Mouse (Mus musculus) ovary, postnatal 10 days (tissue): ENCODE measurements around the gene Rbbp8nl.
"Not testable (repeated sequence)": the region's sequence is repeated elsewhere in the genome, so short reads cannot be mapped to it uniquely, and the experiment has no call there.

Source experiments
- DNase-seq: peaks from one replicate; pipeline ENCODE4 v3.0.0; 2022; ENCODE audit warnings: low spot score

The Rbbp8nl gene

GRCm38 (mm10) chr2:180288966-180289365 is 713 bp downstream of the Rbbp8nl start:
- DNase-seq, result no peak

- no peak for DNase-seq
Measured at GRCm38 (mm10) chr2:180279321-180279720, 10.4 kb downstream of the Rbbp8nl start.

- DNase-seq, result no peak
Measured at GRCm38 (mm10) chr2:180277773-180278320, 11.8 kb downstream of the Rbbp8nl start.

GRCm38 (mm10) chr2:180276851-180277259 is 12.8 kb downstream of the Rbbp8nl start:
- DNase-seq, result no peak

- no peak for DNase-seq
Measured at GRCm38 (mm10) chr2:180276385-180276784, 13.3 kb downstream of the Rbbp8nl start.

- DNase-seq, result peak; percentile 69
Measured at GRCm38 (mm10) chr2:180275836-180276235, 13.8 kb downstream of the Rbbp8nl start.

GRCm38 (mm10) chr2:180274523-180274922 is 15.2 kb downstream of the Rbbp8nl start:
- no peak for DNase-seq

- peak; percentile 72 for DNase-seq
Measured at GRCm38 (mm10) chr2:180273394-180274244, 16.1 kb downstream of the Rbbp8nl start, which contains the start of gene Cables2. Gene Cables2, minus strand, starts transcription at chr2:180273496.

- DNase-seq, result peak; percentile 44
Measured at GRCm38 (mm10) chr2:180272884-180273321, 16.8 kb downstream of the Rbbp8nl start.

GRCm38 (mm10) chr2:180271804-180272395 is 17.8 kb downstream of the Rbbp8nl start:
- no peak for DNase-seq

GRCm38 (mm10) chr2:180270537-180271255 is 19.0 kb downstream of the Rbbp8nl start:
- DNase-seq, result no peak

GRCm38 (mm10) chr2:180269329-180269728 is 20.4 kb downstream of the Rbbp8nl start:
- DNase-seq, result no peak

GRCm38 (mm10) chr2:180267955-180268354 is 21.7 kb downstream of the Rbbp8nl start:
- DNase-seq, result no peak

- no peak for DNase-seq
Measured at GRCm38 (mm10) chr2:180262891-180263290, 26.8 kb downstream of the Rbbp8nl start.

GRCm38 (mm10) chr2:180262441-180262840 is 27.2 kb downstream of the Rbbp8nl start:
- no peak for DNase-seq

GRCm38 (mm10) chr2:180261901-180262300 is 27.8 kb downstream of the Rbbp8nl start:
- DNase-seq, result no peak

GRCm38 (mm10) chr2:180260610-180261480 is 28.8 kb downstream of the Rbbp8nl start:
- DNase-seq, result no peak

- DNase-seq, result not testable (repeated sequence)
Measured at GRCm38 (mm10) chr2:180259826-180260609, 29.7 kb downstream of the Rbbp8nl start.

- not testable (repeated sequence) for DNase-seq
Measured at GRCm38 (mm10) chr2:180258951-180259484, 30.7 kb downstream of the Rbbp8nl start.
